Mouse (Mus musculus): Measurements from ENCODE around the gene Hk1.
A peak's percentile ranks its signal among the peaks of the same experiment; 100 is the strongest.

Hk1 gene

GRCm38 (mm10) chr10:62320402-62320978 is 59.2 kb downstream of the Hk1 start:
- DNase-seq (ENCODE audit: low spot score in 2 of 2), result no peak

DNA sequence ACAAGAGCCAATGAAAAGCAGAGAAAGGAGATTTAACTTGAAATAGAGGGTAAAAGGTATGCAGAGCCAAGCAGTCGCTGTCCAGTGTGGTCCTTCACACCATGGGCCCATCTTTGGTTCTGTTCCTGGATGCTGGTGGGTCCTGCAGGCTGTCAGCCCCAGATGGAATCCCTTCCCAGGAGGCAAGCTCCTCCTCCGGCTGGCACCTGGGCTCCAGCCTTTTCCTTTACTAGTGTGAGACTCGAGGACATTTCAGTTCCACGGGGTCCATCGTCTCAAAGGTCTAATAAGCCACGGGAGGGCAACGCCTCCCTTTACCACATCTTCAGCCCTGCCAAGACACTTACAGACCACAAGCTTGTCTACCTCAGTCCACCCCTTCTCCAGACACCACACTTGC is 60.6 kb downstream of the Hk1 start:
- no peak for DNase-seq (ENCODE audit: low spot score in 2 of 2)

GRCm38 (mm10) chr10:62316467-62316866 is 63.2 kb downstream of the Hk1 start:
- DNase-seq (ENCODE audit: low spot score in 2 of 2), result no peak

GRCm38 (mm10) chr10:62313885-62314424 is 65.8 kb downstream of the Hk1 start:
- DNase-seq (ENCODE audit: low spot score in 2 of 2), result no peak

GRCm38 (mm10) chr10:62313140-62313539 is 66.6 kb downstream of the Hk1 start:
- no peak for DNase-seq (ENCODE audit: low spot score in 2 of 2)

DNA sequence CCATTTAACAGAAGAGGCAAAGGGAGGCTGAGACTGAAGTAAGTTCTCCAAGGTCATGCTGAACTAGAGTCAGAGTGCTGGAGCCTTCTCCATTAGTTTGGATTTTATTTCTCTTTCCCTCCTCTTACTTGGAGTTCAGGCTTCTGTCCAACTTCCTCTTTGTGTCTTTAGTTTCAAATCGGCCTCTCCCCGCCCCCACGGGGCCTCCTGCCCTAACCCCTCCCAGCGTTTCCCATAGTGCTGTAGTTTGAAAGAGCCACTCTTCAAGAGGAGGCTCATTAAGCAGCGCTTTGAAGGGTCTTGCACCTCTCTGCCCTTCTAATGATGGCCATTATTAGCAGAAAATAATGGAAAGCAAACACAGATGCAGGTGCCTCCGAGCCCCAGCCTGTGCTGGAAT is 68.2 kb downstream of the Hk1 start:
- DNase-seq (ENCODE audit: low spot score in 2 of 2), result no peak

- DNase-seq (ENCODE audit: low spot score in 2 of 2), result no peak
Measured at GRCm38 (mm10) chr10:62310259-62311039, 69.3 kb downstream of the Hk1 start.

DNA sequence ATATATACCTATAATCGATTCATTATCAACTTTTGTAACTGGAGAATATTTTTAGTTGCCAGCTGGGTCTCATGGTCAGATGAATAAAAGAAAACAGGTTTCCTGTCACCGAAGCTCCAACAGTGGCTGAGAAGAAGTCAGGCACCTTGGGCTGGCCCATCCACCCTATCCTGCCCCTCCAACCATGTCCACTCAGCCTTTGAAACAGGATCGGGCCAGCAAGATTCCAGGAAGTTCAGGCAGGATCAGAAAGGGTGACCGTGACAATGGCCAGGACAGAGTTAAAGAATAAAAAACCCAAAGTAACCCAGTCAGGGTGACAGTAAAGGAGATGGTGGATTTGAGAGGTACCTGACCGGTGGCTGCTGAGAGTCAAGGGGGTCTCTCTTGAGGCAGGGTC is 70.1 kb downstream of the Hk1 start:
- DNase-seq (ENCODE audit: low spot score in 2 of 2), result no peak

DNA sequence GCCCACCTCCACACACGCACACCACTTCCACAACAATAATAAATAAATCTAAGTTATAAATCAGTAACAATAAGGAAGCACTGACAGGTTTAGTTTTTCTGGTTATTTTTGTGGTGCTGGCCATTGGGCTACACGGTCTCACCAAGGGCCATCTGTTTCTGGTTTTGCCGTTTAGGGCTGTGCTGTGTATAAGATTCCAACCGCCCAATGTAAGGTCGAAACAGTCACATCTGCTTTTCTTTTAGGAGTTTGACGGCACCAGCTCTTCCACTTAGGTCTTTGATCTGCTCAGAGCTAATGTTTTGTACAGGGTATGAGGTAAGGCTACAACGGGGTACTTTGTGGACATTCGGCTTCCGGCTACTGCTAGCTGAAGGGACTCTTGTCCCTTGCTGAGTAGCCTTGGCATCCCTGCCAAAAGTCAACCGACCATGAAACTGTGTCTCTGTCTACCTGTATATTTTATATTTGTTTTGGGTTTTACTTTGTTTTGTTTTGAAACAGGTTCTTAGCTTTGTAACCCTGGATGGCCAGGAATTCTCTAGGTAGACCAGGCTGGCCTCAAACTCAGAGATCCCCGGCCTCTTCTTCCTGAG is 70.7 kb downstream of the Hk1 start:
- DNase-seq (ENCODE audit: low spot score in 2 of 2), result no peak

DNA sequence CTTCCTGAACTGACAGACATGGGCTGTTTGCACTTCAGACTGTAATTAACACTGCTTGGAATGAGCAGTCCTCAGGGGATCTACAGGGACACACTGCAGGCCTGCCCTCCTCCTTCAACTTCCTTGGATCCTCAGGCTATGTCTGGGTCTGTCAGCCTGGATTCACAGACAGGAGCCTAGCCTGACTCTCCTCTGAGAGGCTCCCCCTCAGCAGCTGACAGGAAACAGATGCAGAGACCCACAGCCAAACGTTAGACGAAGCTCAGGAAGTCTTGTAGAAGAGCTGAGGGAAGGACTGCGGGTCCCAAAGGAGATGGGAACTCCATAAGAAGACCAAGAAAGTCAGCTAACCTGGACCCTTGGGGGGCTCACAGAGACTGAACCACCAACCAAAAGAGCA is 73.2 kb downstream of the Hk1 start:
- peak in 1 of 2 experiments; percentile 26 for DNase-seq (ENCODE audit: low spot score in 2 of 2)

DNA sequence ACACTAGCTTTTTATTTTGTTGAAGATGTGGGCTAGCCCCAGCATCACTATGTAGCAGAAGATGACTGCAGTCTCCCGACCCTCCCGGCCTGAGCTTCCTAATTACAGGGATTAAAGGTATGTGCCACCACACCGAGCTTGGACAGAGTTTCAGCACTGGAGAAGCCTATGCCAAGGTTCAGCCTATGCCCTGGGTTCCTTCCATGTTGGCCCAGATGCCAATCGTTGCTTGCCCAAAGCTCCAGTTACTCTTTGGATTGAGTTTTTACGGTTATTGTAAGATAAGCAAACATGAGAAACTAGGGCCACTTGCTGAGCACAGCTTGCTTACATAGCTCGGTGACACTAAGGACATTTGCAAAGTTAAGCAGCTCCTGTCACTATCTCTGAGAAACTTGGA is 74.6 kb downstream of the Hk1 start:
- no peak for DNase-seq (ENCODE audit: low spot score in 2 of 2)

GRCm38 (mm10) chr10:62300006-62300827 is 79.5 kb downstream of the Hk1 start:
- DNase-seq (ENCODE audit: low spot score in 2 of 2), result no peak

DNA sequence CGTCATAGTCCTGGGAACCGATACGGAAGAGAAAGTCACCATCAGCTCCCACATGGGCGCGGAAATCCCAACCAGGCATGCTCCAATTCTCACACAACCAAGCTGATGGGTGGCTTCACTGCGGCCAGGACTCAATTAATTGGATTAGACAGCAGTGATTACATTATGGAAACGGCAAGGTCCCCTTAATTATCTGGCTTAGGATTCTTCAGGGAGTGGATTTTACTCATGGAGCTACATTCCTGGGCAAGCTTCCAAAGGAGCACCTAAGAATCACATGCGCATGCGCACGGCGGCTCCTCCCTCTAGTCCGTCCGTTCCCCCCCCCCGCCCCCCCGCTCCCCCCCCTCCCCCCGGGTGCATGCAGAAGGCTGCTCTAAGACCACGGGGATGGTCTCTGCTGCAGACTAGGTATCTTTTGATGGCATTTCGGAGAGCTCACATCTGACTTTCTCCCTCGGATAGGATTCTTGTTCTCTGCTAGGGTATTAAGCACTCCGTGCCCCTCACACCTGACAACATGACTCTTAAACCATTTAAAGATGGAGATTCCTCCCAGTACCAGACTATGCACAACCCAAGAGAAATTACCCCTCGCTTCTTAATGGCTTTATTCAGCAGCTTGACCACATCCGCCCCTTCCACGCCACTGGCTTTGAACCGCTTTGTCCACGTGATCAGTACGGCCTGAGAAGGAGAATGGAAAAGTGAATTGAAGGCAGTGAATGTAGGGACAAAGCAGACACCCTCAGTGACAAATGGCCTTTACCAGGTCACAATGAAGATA is 83.4 kb downstream of the Hk1 start:
- no peak for DNase-seq (ENCODE audit: low spot score in 2 of 2)

DNA sequence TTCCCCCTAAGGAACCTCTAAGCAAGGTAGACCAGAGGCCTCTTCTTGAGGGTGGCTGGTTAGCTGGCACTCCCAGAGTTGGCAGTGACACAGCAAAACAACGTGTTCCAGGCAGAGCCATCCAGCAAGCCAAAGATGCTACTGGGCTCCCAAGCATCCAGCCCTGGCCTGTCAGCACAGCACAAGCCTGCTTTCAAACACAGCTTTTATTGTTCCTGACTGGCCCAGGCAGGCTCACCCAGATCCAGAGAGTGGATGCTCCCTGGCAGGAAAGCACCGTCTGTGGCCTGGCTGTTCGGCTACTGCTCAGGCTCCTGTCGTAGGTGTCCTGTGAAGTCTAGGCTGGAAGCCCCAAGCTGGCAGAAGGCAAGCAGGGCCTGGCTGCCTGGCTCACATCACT is 85.6 kb downstream of the Hk1 start:
- DNase-seq (ENCODE audit: low spot score in 2 of 2), result no peak

DNA sequence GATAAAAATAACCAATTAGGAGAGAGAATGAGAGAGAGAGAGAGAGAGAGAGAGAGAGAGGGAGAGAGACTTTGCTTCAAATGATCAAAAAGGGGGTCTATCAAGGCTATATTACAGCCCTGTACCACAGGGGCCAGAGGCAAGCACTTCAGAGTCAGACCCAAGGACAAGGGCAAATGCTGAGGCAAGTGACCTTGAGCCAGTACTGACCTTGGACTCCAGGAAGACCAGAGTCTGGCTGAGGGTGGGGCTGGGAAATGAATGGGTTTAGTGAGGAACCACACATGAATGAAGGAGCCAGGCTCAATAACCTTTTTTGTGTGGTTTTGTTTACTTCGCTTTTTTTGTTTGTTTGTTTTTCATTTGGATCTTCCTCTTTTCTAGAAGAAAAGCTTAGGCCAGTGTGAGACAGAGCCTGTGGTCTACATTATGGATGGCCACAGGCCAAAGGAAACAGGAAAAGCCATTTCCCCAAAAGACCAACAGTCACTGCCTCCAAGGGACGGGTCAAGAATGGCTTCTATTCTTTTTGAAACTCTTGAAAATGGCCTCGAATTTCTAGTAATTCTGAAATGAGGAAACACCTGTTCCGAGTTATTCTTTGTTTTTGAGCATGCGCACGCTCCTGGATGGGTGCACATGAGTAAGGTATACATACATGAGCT is 92.1 kb downstream of the Hk1 start:
- no peak for DNase-seq (ENCODE audit: low spot score in 2 of 2)

DNA sequence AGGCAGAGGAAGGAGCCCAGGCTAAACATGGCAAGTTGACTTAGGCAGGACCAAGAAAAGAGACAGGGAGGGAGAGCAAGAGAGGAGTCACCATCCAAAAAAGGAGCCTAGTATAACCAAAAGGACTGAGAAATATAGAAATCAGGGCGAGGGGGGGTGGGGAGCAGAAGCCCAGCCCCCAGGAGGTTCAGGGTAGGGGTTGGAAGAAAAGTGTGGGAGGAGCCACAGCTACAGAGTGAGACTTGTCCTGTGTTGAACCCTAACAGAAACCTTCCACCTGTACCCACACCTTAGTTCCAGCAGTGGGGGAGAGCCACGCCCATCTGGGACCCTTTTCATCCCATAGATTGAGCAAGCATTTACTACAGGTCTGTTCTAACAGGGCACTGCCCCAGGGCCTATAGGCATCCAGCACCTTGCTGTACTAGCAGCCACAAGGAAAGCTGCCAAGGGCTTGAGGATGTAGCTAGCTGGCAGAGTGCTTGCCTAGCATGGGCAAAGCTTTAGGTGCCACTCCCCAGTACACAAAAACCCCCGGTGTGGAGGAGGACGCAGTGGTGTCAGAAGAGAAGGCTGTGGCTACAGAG is 96.4 kb downstream of the Hk1 start:
- no peak for DNase-seq (ENCODE audit: low spot score in 2 of 2)

DNA sequence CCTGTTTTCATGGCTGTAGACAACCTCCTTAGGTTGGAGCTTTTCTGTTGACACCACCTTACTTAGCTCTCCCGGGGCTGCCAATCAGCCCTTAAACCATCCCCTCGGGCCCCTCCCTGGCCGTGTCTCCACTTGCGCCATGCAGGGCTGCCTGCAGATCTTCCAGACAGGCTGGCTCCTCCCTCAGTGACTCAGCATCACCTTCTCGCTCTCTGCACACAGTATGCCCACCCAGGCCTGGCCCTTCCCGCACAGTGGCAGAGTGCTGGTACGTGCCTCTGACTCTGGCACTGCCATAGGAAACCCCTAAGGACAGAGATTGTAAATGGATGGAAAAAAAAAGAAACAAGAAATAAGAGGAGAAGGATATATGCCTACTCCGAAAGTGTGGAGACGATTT is 96.9 kb downstream of the Hk1 start:
- no peak for DNase-seq (ENCODE audit: low spot score in 2 of 2)

DNA sequence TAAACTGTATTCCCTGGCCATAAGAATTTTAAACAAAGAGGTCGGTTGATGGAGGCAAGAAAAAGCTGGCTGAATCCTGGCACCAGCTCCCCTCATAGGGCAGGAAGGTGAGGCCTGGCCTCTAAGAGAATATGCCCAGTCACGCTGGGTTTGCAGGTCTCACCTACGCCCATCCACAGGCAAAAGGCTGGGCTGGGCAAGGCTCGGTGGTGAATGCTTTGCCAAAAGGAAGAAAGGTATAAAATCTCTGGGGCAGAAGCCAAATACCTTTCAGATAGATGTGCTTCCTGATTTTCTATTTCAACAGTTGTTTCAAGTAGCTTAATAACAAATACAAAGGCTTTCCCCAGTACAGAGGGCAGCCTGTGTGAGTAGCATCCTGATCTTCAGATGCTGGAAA is 100.0 kb downstream of the Hk1 start:
- DNase-seq (ENCODE audit: low spot score in 2 of 2), result no peak

DNA sequence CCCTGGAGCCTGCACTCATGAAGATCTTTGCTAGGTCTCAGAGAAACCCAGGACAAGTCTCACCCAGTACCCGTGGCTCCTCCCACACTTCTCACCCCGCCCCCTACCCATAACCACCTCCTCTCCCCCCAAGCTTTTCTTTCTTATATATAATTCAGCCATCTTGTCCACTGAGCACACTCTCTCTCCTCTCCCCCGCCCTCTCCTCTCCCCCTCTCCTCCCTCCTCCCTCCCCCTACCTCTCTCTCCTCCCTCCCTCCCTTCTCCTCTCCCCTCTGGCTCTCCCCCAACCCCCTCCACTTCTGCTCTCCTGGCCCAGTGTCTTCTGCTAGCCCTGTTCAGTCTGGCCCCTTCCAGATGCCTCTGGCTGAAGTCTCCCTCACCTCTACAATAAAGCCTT is 100.6 kb downstream of the Hk1 start:
- DNase-seq (ENCODE audit: low spot score in 2 of 2), result no peak

DNA sequence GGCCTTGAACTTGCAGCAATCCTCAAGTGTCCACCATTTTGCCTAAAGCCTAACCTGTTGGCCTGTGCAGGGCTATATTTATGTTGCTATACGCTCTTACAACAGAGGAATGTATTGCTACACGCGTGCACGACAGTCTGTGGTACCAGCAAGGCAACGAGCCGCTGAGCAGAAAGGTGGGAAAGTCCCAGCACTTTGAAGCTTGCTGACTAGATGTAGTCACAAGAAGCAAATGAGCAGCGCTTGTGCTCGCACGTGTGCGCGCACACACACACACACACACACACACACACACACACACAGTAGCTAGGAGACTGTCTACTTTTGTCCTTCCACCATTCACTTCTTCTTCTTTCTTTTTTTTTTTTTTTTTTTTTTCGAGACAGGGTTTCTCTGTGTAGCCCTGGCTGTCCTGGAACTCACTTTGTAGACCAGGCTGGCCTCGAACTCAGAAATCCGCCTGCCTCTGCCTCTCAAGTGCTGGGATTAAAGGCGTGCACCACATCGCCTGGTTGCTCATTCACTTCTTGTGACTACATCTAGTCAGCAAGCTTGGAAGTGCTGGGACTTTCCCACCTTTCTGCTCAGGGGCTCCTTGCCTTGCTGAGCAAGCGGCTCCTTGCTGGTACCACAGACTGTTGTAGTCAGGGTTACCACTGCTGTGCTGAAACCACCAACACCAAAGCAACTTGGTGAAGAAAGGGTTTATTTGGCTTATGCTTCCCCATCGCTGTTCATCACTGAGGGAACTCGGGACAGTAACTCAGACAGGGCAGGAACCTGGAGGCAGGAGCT is 102.0 kb downstream of the Hk1 start:
- no peak for DNase-seq (ENCODE audit: low spot score in 2 of 2)

Data from thymus, postnatal 10 days (tissue).